Mouse (Mus musculus) pancreas, adult 10 weeks (tissue): ENCODE results near the gene Ccn1. TPM values are rescaled to one million over a fixed set of nuclear protein-coding genes. Genes with fewer than 3 reads are reported as not detected.

Source experiments
- polyA plus RNA-seq: library from polyadenylated mRNA; stranded (reverse); fragments of 350-450 nt; fragmentation: Illumina TruSeq; extraction: RNeasy Lipid Tissue Mini Kit (QIAGEN cat#74804); gene quantifications from one replicate; pipeline ENCODE4 v1.2.3, GENCODE M21; 2015; ENCODE audit warnings: low read depth, low replicate concordance; ENCODE audit not compliant: insufficient read depth

Ccn1 gene
- polyA plus RNA-seq: 19.8 TPM

DNA sequence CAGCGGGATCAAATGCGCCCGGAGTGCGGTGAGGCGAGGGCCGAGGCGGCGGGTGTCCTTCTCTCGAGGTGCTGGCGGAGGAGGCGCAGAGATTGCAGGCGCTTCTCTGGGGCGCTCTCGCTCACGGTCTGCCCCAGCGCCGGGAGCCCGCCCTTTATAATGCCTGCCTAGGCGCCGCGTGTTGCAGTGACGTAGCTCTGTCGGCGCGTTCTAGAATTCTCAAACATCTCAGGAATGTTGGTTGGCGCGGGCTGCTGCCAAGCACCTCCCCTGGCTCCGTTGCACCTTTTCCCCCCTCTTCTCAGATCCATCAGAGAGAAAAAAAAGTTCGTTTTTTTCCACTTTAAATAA, at the start of gene Ccn1:
Ccn1 (minus strand) TSS at position 130 of the 351 bp plus-strand sequence.

Other genes with a start within 250 kb of the Ccn1 start
- 6.9 TPM for gene Znhit6, start 73.8 kb downstream of the Ccn1 start, polyA plus RNA-seq
- 1.2 TPM for gene Ddah1, start 108.7 kb upstream of the Ccn1 start, polyA plus RNA-seq